Mouse (Mus musculus): ENCODE results near the gene Tet3. TPM values are rescaled to one million over a fixed set of nuclear protein-coding genes. Genes with fewer than 3 reads are reported as not detected.
"Not testable (repeated sequence)": the region's sequence is repeated elsewhere in the genome, so short reads cannot be mapped to it uniquely, and the experiment has no call there.

Gene Tet3
- total RNA-seq, 2 experiments from 2014 or later = 102 TPM

GRCm38 (mm10) chr6:83381510-83382491 is 77.1 kb downstream of the Tet3 start:
- DNase-seq (ENCODE audit: low spot score in 2 of 2) = no peak

GRCm38 (mm10) chr6:83373704-83374300 is 85.1 kb downstream of the Tet3 start:
- no peak for DNase-seq (ENCODE audit: low spot score in 2 of 2)

GRCm38 (mm10) chr6:83371350-83371749 is 87.5 kb downstream of the Tet3 start:
- DNase-seq (ENCODE audit: low spot score in 2 of 2) = no peak

- no peak for DNase-seq (ENCODE audit: low spot score in 2 of 2)
Measured at GRCm38 (mm10) chr6:83370316-83370965, 88.4 kb downstream of the Tet3 start.

- DNase-seq (ENCODE audit: low spot score in 2 of 2) = no peak
Measured at GRCm38 (mm10) chr6:83363075-83363474, 95.8 kb downstream of the Tet3 start.

GRCm38 (mm10) chr6:83361523-83362248 is 97.2 kb downstream of the Tet3 start:
- no peak for DNase-seq (ENCODE audit: low spot score in 2 of 2)

- DNase-seq (ENCODE audit: low spot score in 2 of 2) = no peak
Measured at GRCm38 (mm10) chr6:83357436-83357835, 101.4 kb downstream of the Tet3 start.

GRCm38 (mm10) chr6:83356569-83357138 is 102.2 kb downstream of the Tet3 start:
- peak; percentile 92 for DNase-seq (ENCODE audit: low spot score in 2 of 2)

- DNase-seq (ENCODE audit: low spot score in 2 of 2) = no peak
Measured at GRCm38 (mm10) chr6:83354856-83355781, 103.8 kb downstream of the Tet3 start.

GRCm38 (mm10) chr6:83352666-83353410 is 106.0 kb downstream of the Tet3 start:
- DNase-seq (ENCODE audit: low spot score in 2 of 2) = no peak

- no peak for DNase-seq (ENCODE audit: low spot score in 2 of 2)
Measured at GRCm38 (mm10) chr6:83351490-83352160, 107.3 kb downstream of the Tet3 start.

- DNase-seq (ENCODE audit: low spot score in 2 of 2) = no peak
Measured at GRCm38 (mm10) chr6:83350851-83351405, 108.0 kb downstream of the Tet3 start.

- DNase-seq (ENCODE audit: low spot score in 2 of 2) = no peak
Measured at GRCm38 (mm10) chr6:83350172-83350571, 108.7 kb downstream of the Tet3 start.

- peak; percentile 88 to 92 for DNase-seq (ENCODE audit: low spot score in 2 of 2)
Measured at GRCm38 (mm10) chr6:83349274-83349958, 109.5 kb downstream of the Tet3 start.

- no peak for DNase-seq (ENCODE audit: low spot score in 2 of 2)
Measured at GRCm38 (mm10) chr6:83348873-83349272, 110.0 kb downstream of the Tet3 start, which contains the start of gene Bola3. TSS of gene Bola3 (plus strand) at chr6:83349147.

- no peak for DNase-seq (ENCODE audit: low spot score in 2 of 2)
Measured at GRCm38 (mm10) chr6:83347916-83348315, 111.0 kb downstream of the Tet3 start.

GRCm38 (mm10) chr6:83345285-83345684 is 113.6 kb downstream of the Tet3 start:
- DNase-seq (ENCODE audit: low spot score in 2 of 2) = not testable (repeated sequence)

Data from layer of hippocampus, postnatal 10 days (tissue).